Mouse (Mus musculus): Measurements from ENCODE around the gene Wfs1.

Wfs1 gene

DNA sequence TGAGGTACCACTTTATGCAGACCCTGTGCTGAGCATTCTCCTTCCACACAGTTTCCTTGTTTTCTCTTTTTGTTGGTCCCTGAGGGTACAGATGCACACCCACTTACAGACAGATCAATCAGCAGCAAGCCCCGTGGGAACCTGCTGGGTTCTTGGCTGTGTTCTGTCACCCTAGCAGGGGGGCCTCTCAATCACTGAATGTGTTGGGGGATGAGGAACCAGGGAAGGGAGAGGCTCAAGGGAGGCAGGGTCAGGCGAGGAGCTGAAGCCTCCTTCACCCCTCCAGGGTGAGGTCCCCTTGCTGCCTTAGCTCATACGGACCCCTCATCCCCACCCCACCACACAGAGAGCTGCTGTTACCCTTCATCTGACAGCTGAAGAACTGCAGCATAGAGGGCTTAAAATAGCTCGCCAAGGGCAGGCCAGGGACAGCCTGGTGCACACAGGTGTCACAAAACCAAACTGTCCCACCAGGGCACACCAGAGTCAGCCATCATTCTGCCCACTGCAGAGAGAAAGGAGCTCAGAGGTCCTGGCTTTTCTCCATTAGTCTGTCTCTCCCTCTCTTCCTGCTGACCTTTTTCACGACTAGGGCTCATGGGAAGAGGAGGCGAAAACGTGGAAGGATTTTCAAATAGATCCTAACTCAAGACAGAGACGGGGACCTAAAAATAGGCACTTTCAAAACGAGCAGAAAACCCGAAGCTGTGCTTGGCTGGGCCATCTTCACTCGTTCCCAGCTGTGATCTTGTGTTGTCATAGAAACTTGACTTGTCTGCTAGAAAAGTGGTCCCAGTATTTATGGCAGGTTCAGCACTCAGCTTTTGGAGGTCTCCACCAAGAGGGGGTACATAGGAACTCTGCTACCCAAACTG lies 64.9 kb downstream of the Wfs1 start:
- DNase-seq = no peak

DNA sequence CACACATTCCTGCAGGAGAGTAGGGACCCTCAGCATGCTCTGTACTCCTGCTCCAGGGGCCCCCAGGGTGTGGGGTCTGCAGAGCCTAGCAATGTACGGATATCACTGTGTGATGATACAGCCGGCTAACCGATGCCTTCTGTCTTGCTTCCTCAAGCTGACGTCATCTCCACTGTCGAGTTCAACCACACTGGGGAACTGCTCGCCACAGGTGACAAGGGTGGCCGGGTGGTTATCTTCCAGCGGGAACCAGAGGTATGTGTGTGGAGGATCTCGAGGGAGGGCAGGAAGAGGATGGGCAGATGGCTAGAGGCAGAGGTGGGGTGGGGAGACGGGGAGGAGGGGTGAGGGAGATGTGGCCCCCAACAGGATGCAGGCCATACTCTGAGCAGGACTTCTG lies 66.2 kb downstream of the Wfs1 start:
- no peak for DNase-seq

DNA sequence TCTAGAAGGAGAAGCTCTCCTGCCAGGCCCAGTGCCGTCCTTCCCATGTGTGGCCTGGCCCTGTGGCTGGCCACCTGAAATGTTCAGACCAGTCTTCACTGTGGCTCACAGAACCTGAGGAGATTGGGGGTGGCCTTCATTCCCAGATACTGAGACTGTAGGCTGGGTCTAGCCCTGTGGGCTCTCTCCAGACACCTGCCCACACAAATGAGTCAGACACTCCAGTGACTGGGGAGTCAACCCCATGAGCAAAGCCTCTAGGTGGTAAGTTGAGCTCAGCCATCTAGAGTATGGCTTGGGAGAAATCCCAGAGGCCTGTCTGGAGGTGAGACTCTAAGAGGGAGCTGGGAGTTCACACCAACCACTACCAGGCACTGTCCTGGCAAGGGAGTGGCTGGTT lies 67.1 kb downstream of the Wfs1 start:
- no peak for DNase-seq

- DNase-seq = peak; percentile 17
Measured at GRCm38 (mm10) chr5:36920072-36920471, 68.9 kb downstream of the Wfs1 start.

DNA sequence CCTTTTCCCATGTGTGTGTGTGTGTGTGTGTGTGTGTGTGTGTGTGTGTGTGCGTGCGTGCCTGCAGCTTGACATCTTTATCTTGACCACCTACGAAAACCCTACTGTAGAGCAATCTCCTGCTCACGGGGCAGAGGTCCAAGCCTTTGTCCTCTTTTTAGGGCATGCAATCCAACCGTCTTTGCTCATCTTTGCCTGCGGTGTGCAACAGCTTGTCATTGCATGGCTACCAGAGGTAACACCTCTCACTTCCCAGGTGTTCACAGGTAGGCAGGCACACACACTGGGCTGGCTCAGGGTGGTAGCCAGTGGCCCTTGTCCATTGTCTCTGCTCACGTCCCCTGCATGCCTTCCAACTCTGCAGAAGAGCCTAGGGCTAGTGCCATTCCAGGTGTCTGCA lies 71.0 kb downstream of the Wfs1 start:
- DNase-seq = no peak

DNA sequence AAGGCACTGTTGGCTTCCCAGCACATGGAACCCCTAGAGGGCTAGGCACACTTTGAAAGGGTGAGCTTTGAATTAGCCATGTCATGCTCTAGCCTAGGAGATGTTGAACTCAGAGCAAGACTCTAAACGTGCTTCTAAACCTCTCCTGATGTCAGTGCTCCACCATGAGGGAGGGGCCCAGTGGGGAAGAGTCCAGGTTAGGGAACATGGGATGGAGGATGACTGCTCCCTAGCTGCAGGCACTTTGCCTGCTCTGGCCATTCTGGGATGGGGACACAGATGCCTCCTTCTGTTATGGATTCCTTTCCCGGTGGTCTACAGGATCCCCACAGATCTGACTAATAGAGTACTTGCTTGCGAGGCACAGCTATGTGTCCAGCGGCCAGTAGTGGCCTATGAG lies 71.8 kb downstream of the Wfs1 start:
- no peak for DNase-seq

- DNase-seq = no peak
Measured at GRCm38 (mm10) chr5:36916581-36916980, 72.4 kb downstream of the Wfs1 start.
